Mouse (Mus musculus) ovary, adult 18-20 months (tissue): Measurements from ENCODE around the gene Gm49355.

Experiments
- DNase-seq: peaks from one replicate; pipeline ENCODE4 v3.0.0; 2022; ENCODE audit warnings: low spot score, mixed read lengths

Gm49355 gene

GRCm38 (mm10) chr14:12343451-12343941 is 59.7 kb downstream of the Gm49355 start:
- no peak for DNase-seq

GRCm38 (mm10) chr14:12344061-12344745 is 60.4 kb downstream of the Gm49355 start:
- DNase-seq: no peak

GRCm38 (mm10) chr14:12344746-12345240 is 61.0 kb downstream of the Gm49355 start:
- no peak for DNase-seq

- no peak for DNase-seq
These were observed 61.6 kb downstream of the Gm49355 start for GRCm38 (mm10) chr14:12345241-12345921.

GRCm38 (mm10) chr14:12346011-12346864 is 62.5 kb downstream of the Gm49355 start:
- DNase-seq: no peak

- DNase-seq: no peak
These were observed 63.3 kb downstream of the Gm49355 start for GRCm38 (mm10) chr14:12346865-12347600.

GRCm38 (mm10) chr14:12348089-12348488 is 64.3 kb downstream of the Gm49355 start, which contains the start of gene Fezf2:
TSS of gene Fezf2 (minus strand) at chr14:12348189.
- DNase-seq: no peak

GRCm38 (mm10) chr14:12349334-12350090 is 65.7 kb downstream of the Gm49355 start:
- no peak for DNase-seq

GRCm38 (mm10) chr14:12350271-12350916 is 66.6 kb downstream of the Gm49355 start:
- no peak for DNase-seq
